Mouse (Mus musculus) limb, embryonic 11.5 days (tissue): ENCODE measurements around the gene Fmo4. TPM values are rescaled to one million over a fixed set of nuclear protein-coding genes. Genes with fewer than 3 reads are reported as not detected.
A peak's percentile ranks its signal among the peaks of the same experiment; 100 is the strongest.

Experiments
- ATAC-seq: fragments of 200-750 bp; cut with Nextera tagmentation; 2 replicates; pipeline ENCODE4 v1.8.0; 2017; ENCODE audit warnings: low read depth; ENCODE audit not compliant: insufficient number of reproducible peaks, low FRiP score, low TSS enrichment
- DNase-seq: peaks from one replicate; pipeline ENCODE4 v3.0.0-alpha.2; 2015; ENCODE audit warnings: low spot score
- H3K27ac ChIP-seq: fragments of 300-500 bp; sonication (generic); replicated peaks from 2 replicates; pipeline ENCODE4 v1.5.1; 2014; ENCODE audit warnings: low read depth, mild to moderate bottlenecking, low read length
- H3K27me3 ChIP-seq: fragments of 300-500 bp; sonication (generic); 2 replicates; pipeline ENCODE4 v1.6.1; 2014; ENCODE audit warnings: mild to moderate bottlenecking, low read length, mixed read lengths; ENCODE audit not compliant: control insufficient read depth, insufficient read depth
- H3K36me3 ChIP-seq: fragments of 300-500 bp; sonication (generic); 2 replicates; pipeline ENCODE4 v1.6.1; 2014; ENCODE audit warnings: mild to moderate bottlenecking, low read length, moderate library complexity, mixed read lengths; ENCODE audit not compliant: control insufficient read depth, insufficient read depth
- H3K4me1 ChIP-seq: fragments of 300-500 bp; sonication (generic); 2 replicates; pipeline ENCODE4 v1.6.1; 2014; ENCODE audit warnings: low read length, mixed read lengths; ENCODE audit not compliant: control insufficient read depth, insufficient read depth
- H3K4me2 ChIP-seq: fragments of 300-500 bp; sonication (generic); 2 replicates; pipeline ENCODE4 v1.6.1; 2014; ENCODE audit warnings: low read depth, mild to moderate bottlenecking, moderate library complexity; ENCODE audit not compliant: severe bottlenecking
- H3K4me3 ChIP-seq: fragments of 300-500 bp; sonication (generic); 2 replicates; pipeline ENCODE4 v1.5.1; 2014; ENCODE audit warnings: low read depth, low read length
- H3K9ac ChIP-seq: fragments of 300-500 bp; sonication (generic); 2 replicates; pipeline ENCODE4 v1.6.1; 2014; ENCODE audit warnings: mild to moderate bottlenecking, low read length
- H3K9me3 ChIP-seq: fragments of 300-500 bp; sonication (generic); 2 replicates; pipeline ENCODE4 v1.6.1; 2016; ENCODE audit warnings: low read length; ENCODE audit not compliant: control insufficient read depth
- WGBS: fragments of 180-500 bp; shearing (Covaris S2); extraction: QIAGEN DNeasy Blood & Tissue Kit; methylation state at CpG from one replicate; pipeline ENCODE4 v1.1.7; 2014; 5-methylcytosine and 5-hydroxymethylcytosine counted together
- polyA plus RNA-seq: library from polyadenylated mRNA; unstranded; fragments of >200 nt; fragmentation: Nextera tagmentation; extraction: Ambion mirVana; gene quantifications from 2 replicates; pipeline ENCODE4 v1.2.1, GENCODE M21; 2014

Gene Fmo4
- polyA plus RNA-seq, 1 experiment from 2014 or later = not detected

DNA sequence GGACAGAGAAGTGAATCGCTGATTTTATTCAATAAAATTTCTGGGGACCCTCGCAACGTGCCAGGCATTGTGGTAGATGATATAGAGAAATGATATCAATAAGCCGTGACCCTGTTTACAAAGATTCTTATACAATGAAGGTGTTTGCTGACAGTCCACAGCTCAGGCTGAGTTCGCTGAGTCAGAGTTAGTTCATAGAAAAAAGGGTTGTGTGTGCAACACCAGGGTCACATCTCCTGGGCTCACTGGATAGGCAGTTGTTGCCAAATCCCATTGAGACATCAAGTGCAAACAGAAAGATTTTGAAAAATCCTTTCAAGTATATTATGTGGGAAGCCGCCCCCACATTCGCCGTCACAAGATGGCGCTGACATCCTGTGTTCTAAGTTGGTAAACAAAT lies 26.4 kb upstream of the Fmo4 start:
- no peak for ATAC-seq
- 95% methylated on average over 9 of the region's 9 CpGs for WGBS
- H3K36me3 ChIP-seq = no peaks in the 10 kb centered on the region
- no peaks in the 10 kb centered on the region for H3K27me3 ChIP-seq
- H3K9ac ChIP-seq = no peak overlapping the region
- no peaks in the 10 kb centered on the region for H3K9me3 ChIP-seq
- no peak overlapping the region for H3K4me3 ChIP-seq
- no peak overlapping the region for H3K4me2 ChIP-seq
- no peak for DNase-seq
- no peak overlapping the region for H3K27ac ChIP-seq
- H3K4me1 ChIP-seq = no peaks in the 10 kb centered on the region

DNA sequence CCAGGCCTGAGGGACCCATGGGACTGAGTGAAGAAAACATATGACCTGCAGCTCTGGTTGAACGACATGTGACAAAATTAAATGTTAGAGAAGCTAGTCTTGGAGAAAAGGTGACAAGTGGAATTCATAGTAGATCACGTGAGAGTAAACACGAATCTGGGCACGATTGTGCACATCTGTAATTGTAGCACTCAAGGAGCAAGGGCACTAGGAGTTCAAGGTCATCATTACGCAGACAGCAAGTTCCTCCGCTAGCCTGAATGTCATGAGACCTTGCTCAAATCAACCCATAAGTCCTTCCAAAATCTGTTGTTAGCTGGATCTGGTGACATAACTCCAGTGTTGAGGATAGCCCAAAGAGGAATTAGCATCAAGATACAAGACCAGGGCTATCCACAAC lies 25.2 kb upstream of the Fmo4 start:
- DNase-seq (no peak), ATAC-seq (no peak)
- H3K36me3 ChIP-seq = no peaks in the 10 kb centered on the region
- H3K9me3 ChIP-seq = no peaks in the 10 kb centered on the region
- no peak overlapping the region for H3K4me2 ChIP-seq
- H3K9ac ChIP-seq = no peak overlapping the region
- no peaks in the 10 kb centered on the region for H3K27me3 ChIP-seq
- no peak overlapping the region for H3K27ac ChIP-seq
- 0 out of 2 replicates have a peak, but pooled peaks cover 3% of the 10 kb centered on the region for H3K4me1 ChIP-seq
- no peak overlapping the region for H3K4me3 ChIP-seq
- WGBS = 92% methylated on average over 6 of the region's 6 CpGs

DNA sequence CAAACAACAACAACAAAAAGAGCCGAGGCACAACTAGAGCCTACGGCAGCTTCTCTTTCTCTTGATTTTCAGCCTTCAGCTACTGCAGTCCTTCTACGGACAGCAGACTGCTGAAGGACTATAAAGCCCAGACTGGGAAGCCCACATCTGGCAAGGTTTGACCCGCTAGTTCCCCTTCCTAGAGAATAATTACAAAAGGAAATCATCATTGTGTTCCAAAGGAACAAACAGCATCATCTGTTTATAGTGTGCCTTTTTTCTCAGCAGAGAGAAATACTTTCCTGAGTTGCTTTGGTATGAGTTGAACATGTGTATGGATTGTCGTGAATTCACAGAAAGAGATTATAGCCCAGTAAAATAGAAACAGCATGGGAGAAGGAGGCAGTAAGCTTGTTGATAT lies 20.6 kb upstream of the Fmo4 start:
- WGBS = 66% methylated on average over 5 of the region's 5 CpGs

DNA sequence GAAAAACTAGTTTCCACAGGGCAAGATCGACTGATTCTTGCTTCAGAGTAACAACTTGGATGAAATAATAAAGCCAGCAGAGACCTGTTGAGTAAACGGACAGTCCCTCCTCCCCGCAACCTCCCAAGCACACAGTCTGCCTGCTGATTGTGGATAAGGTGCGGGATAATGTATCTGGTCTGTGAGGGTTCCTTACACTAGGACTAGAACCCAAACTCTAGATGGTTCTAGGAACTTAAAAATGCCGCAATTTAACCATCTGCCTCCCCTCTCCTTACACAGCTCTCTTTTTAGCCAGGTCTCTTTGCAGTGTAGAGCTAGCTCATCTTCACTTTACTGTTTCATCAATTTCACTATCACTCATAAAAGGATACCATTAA lies 18.8 kb upstream of the Fmo4 start:
- Histone ChIP-seq H3K9me3 (no peaks in the 10 kb centered on the region), H3K27ac (no peak overlapping the region; the same call in 1 of the 2 replicates), H3K27me3 (no peaks in the 10 kb centered on the region), H3K4me3 (no peak overlapping the region), H3K9ac (no peak overlapping the region), H3K36me3 (no peaks in the 10 kb centered on the region), H3K4me1 (0 out of 2 replicates have a peak, but pooled peaks cover 3% of the 10 kb centered on the region), H3K4me2 (no peak overlapping the region)
- WGBS = 54% methylated on average over 5 of the region's 5 CpGs
- peak; percentile 24; the same call in 1 of the 2 replicates for ATAC-seq
- no peak for DNase-seq

More for the DNA sequence above, 20.6 kb upstream of the Fmo4 start:
- H3K4me3 ChIP-seq = no peak overlapping the region
- H3K4me2 ChIP-seq = no peak overlapping the region
- H3K9me3 ChIP-seq = no peaks in the 10 kb centered on the region
- H3K27ac ChIP-seq = no peak overlapping the region
- H3K4me1 ChIP-seq = 0 out of 2 replicates have a peak, but pooled peaks cover 3% of the 10 kb centered on the region
- ATAC-seq = no peak
- H3K36me3 ChIP-seq = no peaks in the 10 kb centered on the region
- H3K27me3 ChIP-seq = no peaks in the 10 kb centered on the region
- no peak overlapping the region for H3K9ac ChIP-seq
- no peak for DNase-seq

DNA sequence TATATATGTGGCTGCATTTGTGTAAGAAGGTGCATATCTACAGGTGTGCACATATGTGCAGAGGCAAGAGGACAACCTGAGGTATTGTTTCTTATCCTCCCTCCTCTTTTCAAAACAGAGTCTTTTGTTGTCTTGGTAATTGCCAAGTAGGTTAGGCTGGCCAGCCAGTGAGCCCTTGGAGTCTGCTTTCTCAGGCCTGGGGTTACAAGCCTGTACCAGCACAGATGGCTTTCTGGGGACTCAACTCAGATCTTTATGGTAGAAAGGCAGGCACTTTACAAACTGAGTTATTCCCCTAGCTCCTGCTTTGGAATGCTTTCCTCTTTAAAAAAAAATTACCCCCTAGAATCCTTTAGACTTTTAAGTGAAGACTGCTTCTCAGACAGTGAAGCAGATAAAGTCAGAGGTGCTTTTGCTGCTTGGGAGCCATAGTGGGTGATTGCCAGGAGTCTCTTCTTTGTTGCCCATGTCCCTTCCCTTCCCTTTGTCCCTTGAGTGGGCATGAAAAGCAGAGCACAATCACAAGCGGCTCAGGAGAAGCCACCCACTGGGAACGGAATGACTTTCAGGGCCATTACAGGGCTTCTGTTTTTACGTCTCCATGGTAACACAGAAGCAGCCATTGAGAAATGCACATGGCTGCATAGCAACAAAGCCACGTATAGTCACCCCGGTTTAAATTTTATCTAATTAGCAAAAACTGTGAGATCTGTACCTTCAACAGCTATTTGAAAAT lies 18.2 kb upstream of the Fmo4 start:
- Histone ChIP-seq H3K4me2 (no peak overlapping the region), H3K4me3 (no peak overlapping the region), H3K9me3 (no peaks in the 10 kb centered on the region), H3K27ac (peak overlapping the region; percentile 60), H3K4me1 (0 out of 2 replicates have a peak, but pooled peaks cover 3% of the 10 kb centered on the region), H3K27me3 (no peaks in the 10 kb centered on the region), H3K9ac (0 out of 2 replicates have a peak overlapping the region, but pooled peaks have one; percentile 12), H3K36me3 (no peaks in the 10 kb centered on the region)
- ATAC-seq = peak; percentile 86; the same call in 1 of the 2 replicates
- 6% methylated on average over 5 of the region's 5 CpGs for WGBS
- DNase-seq = peak; percentile 74

DNA sequence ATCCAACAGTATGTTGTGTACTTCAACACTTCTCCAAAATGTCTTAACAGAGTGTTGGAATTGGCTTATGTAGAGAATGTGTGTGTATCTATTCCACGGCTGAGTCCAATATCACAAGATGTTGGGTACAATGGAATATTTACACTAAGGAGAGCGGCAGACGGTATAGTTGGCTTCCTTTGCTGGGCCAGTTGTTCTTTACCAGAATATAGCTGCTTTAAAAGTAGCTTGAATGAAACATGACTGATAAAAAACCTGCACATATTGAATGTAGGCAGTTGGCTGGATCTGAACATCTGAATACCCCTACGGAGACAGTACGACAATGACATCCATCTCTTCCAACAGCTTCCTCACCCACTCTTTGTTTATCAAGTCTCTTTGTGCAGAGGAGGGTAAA lies 5.5 kb upstream of the Fmo4 start:
- Histone ChIP-seq H3K36me3 (no peaks in the 10 kb centered on the region), H3K4me1 (no peaks in the 10 kb centered on the region), H3K27me3 (no peaks in the 10 kb centered on the region), H3K27ac (no peak overlapping the region), H3K9ac (no peak overlapping the region), H3K9me3 (no peaks in the 10 kb centered on the region), H3K4me3 (no peak overlapping the region), H3K4me2 (no peak overlapping the region)
- ATAC-seq (no peak), DNase-seq (no peak)
- 99% methylated on average over 5 of the region's 5 CpGs for whole genome bisulfite sequencing

DNA sequence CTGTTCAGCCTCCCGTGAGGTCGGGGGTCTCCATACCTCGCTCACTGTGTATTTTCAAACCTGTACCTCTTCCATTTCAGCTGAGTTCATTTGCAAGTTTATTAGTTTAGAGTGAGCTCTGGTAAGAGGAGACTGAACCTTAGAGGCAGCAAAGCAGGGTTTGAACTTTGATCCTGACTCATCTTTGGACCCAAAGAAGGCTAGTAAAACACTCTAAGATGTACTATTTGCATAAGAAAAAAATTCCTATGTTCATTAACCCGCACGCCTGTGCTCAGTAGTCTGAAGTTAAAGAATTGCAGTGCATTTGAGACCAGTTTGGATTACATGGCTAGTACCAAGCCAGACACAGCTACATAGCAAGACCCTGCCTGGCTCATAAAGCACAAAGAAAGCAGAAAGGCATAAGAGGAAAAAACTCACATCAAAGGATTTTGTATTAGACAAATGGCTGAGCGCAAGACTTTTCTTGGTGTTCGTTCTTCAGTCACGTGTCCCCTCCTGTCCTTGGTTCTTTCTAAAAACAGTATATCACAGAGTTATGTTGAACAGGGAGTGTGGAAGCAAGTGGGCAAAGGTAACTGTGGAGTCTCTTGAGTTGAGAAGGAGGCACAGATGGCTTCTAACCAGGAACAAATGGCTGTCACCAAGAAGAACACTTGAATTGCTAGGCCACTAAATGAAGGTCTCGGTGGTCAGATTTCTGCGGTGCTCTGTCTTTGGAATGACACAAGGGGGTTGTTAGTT lies 1.8 kb upstream of the Fmo4 start:
- no peak overlapping the region for H3K27ac ChIP-seq
- H3K9me3 ChIP-seq = no peaks in the 10 kb centered on the region
- DNase-seq (no peak), ATAC-seq (no peak)
- no peaks in the 10 kb centered on the region for H3K4me1 ChIP-seq
- no peaks in the 10 kb centered on the region for H3K27me3 ChIP-seq
- 80% methylated on average over 10 of the region's 10 CpGs for WGBS
- H3K4me2 ChIP-seq = no peak overlapping the region
- no peak overlapping the region for H3K9ac ChIP-seq
- no peak overlapping the region for H3K4me3 ChIP-seq
- H3K36me3 ChIP-seq = no peaks in the 10 kb centered on the region

DNA sequence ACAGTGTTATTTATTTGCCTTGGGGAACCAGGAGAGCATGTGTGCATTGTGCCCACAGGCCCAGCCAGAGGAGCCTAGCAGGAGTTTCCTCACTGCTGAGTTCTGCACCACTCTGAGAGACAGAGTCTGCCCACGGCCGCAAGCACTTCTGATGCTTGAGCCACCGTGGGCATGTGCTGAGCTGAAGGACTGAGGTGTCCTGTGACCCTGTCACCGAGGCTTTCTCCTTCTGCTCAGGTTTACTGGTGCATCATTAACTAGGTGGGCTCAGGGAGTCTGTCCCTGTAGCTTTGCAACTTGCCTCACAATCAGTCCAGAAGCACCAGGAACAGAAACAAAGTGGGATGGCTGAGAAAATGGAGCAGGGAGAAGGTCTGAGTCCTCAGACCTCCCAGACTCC lies 1.2 kb upstream of the Fmo4 start:
- Histone ChIP-seq H3K4me2 (no peak overlapping the region), H3K9me3 (no peaks in the 10 kb centered on the region), H3K4me3 (no peak overlapping the region), H3K9ac (no peak overlapping the region), H3K36me3 (no peaks in the 10 kb centered on the region), H3K4me1 (no peaks in the 10 kb centered on the region), H3K27ac (no peak overlapping the region), H3K27me3 (no peaks in the 10 kb centered on the region)
- ATAC-seq (no peak), DNase-seq (no peak)
- 77% methylated on average over 4 of the region's 4 CpGs for WGBS
